Mouse (Mus musculus) Muller cell, postnatal 12 days (primary cell): ENCODE measurements at regions not wholly inside any gene's neighbourhood (a gene's known extent, or its start where the extent isn't known, plus 50 kb on each side); places are given as distances from the start of the nearest gene placed in this dataset.

ENCODE experiments used
- DNase-seq: peaks from one replicate; pipeline ENCODE4 v3.0.0-alpha.2; 2015; ENCODE audit errors: inconsistent ontology term

DNA sequence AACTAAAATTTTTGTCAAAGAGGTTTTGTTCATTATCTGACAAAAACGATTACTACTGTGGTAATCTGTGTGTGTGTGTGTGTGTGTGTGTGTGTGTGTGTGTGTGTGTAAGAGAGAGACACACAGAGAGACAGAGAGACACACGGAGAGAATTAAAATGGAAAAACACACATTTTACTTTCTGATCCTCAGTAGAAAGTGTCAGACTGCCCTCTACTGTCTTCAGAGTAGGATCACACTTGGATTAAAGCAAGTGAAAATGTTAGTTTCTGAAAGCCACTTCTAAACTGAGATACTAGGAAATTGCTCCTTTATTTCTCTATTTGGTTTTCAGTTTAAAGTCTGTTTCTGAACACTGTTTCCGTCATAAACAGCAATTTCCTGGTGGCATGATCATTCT is 57.3 kb upstream of the Cylc1 start:
- DNase-seq = peak; percentile 12
